Mouse (Mus musculus) heart, postnatal 25 days (tissue): Measurements from ENCODE around the gene Bloc1s1. TPM values are rescaled to one million over a fixed set of nuclear protein-coding genes. Genes with fewer than 3 reads are reported as not detected.

Experiments used
- DNase-seq: peaks from one replicate; pipeline ENCODE4 v3.0.0; 2022; ENCODE audit warnings: low spot score
- intact Hi-C: fragments of 180-260 bp; cut with DNase I; formaldehyde crosslinking; loops from one replicate; pipeline ENCODE4 v1.15.1; 2025
- total RNA-seq, 2 experiments: library from RNA; stranded (reverse); gene quantifications; 2 replicates each; pipeline ENCODE4 v1.2.3; 2021

The Bloc1s1 gene
- total RNA-seq, 2 experiments from 2014 or later, result 183 to 185 TPM

- DNase-seq, result no peak
- intact Hi-C loops, result loop anchor here (5.0 kb wide), 2 partner anchors 35 to 65 kb away; no protein-coding TSS in a partner anchor
Measured at GRCm38 (mm10) chr10:128912268-128912667, 11.6 kb downstream of the Bloc1s1 start.

GRCm38 (mm10) chr10:128911430-128911829 is 12.4 kb downstream of the Bloc1s1 start:
- intact Hi-C loops, result loop anchor here (5.0 kb wide), 2 partner anchors 36 to 66 kb away; no protein-coding TSS in a partner anchor
- DNase-seq, result no peak

- no peak for DNase-seq
- intact Hi-C loops, result loop anchor here (5.0 kb wide), 2 partner anchors 37 to 67 kb away; no protein-coding TSS in a partner anchor
Measured at GRCm38 (mm10) chr10:128910066-128910841, 13.6 kb downstream of the Bloc1s1 start.

GRCm38 (mm10) chr10:128909567-128910028 is 14.2 kb downstream of the Bloc1s1 start:
- intact Hi-C loops, result loop anchor here (5.0 kb wide), 2 partner anchors 38 to 68 kb away; no protein-coding TSS in a partner anchor
- DNase-seq, result peak; percentile 85

- DNase-seq, result no peak
- intact Hi-C loops, result no loop called here
Measured at GRCm38 (mm10) chr10:128908778-128909448, 14.9 kb downstream of the Bloc1s1 start.

GRCm38 (mm10) chr10:128904812-128905211 is 19.0 kb downstream of the Bloc1s1 start:
- intact Hi-C loops, result no loop called here
- DNase-seq, result no peak

GRCm38 (mm10) chr10:128902409-128902988 is 21.3 kb downstream of the Bloc1s1 start:
- no peak for DNase-seq
- intact Hi-C loops, result no loop called here

- intact Hi-C loops, result no loop called here
- no peak for DNase-seq
Measured at GRCm38 (mm10) chr10:128901409-128901808, 22.4 kb downstream of the Bloc1s1 start.

- DNase-seq, result no peak
- intact Hi-C loops, result no loop called here
Measured at GRCm38 (mm10) chr10:128900698-128901097, 23.1 kb downstream of the Bloc1s1 start, which contains the start of gene Cd63. Cd63 (plus strand) TSS chr10:128900989.

GRCm38 (mm10) chr10:128899759-128900490 is 23.9 kb downstream of the Bloc1s1 start:
- DNase-seq, result no peak
- intact Hi-C loops, result no loop called here

- intact Hi-C loops, result no loop called here
Measured at GRCm38 (mm10) chr10:128897501-128897900, 26.3 kb downstream of the Bloc1s1 start.

GRCm38 (mm10) chr10:128896807-128897206 is 27.0 kb downstream of the Bloc1s1 start:
- no peak for DNase-seq
- intact Hi-C loops, result no loop called here

More at GRCm38 (mm10) chr10:128897501-128897900, 26.3 kb downstream of the Bloc1s1 start:
- no peak for DNase-seq

GRCm38 (mm10) chr10:128895952-128896693 is 27.7 kb downstream of the Bloc1s1 start:
- DNase-seq, result no peak

GRCm38 (mm10) chr10:128895437-128895836 is 28.4 kb downstream of the Bloc1s1 start:
- no peak for DNase-seq
- intact Hi-C loops, result loop anchor here (1.0 kb wide), 2 partner anchors 50 to 164 kb away; no protein-coding TSS in a partner anchor

More at GRCm38 (mm10) chr10:128895952-128896693, 27.7 kb downstream of the Bloc1s1 start:
- intact Hi-C loops, result loop anchor here (1.0 kb wide), 2 partner anchors 51 to 165 kb away; no protein-coding TSS in a partner anchor

GRCm38 (mm10) chr10:128892246-128892645 is 31.6 kb downstream of the Bloc1s1 start:
- intact Hi-C loops, result no loop called here
- DNase-seq, result no peak

GRCm38 (mm10) chr10:128891296-128892094 is 32.3 kb downstream of the Bloc1s1 start, which contains the start of gene Gdf11:
Gdf11 (minus strand) TSS chr10:128891718.
- DNase-seq, result peak; percentile 43
- intact Hi-C loops, result no loop called here

- intact Hi-C loops, result no loop called here
- DNase-seq, result no peak
Measured at GRCm38 (mm10) chr10:128890383-128891295, 33.2 kb downstream of the Bloc1s1 start.
